Mouse (Mus musculus) thymus, adult 2 months (tissue): Measurements from ENCODE around the gene Commd4.

Experiments
- CTCF ChIP-seq: fragments of 200-500 bp; IDR thresholded peaks from 2 replicates; pipeline ENCODE4 v1.5.1; 2012; ENCODE audit warnings: mild to moderate bottlenecking, control low read depth, low read length, moderate library complexity, borderline replicate concordance; ENCODE audit not compliant: control insufficient read depth, poor library complexity, insufficient read depth; ENCODE audit errors: extremely low read depth
- POLR2A ChIP-seq: fragments of 200-500 bp; IDR thresholded peaks from 2 replicates; pipeline ENCODE4 v1.6.1; 2012; ENCODE audit warnings: mild to moderate bottlenecking, low read length, control low read depth, moderate library complexity; ENCODE audit not compliant: control insufficient read depth, poor library complexity, insufficient read depth; ENCODE audit errors: extremely low read depth

GRCm38 (mm10) chr9:57129641-57130040 is 28.5 kb downstream of the Commd4 start:
- TF ChIP-seq CTCF (no peak), POLR2A (no peak)
